In genomic region chr11:79149295-79149694, GRCm38 (mm10) we compare ENCODE assay signal across 18 mouse cellular contexts. TPM values are rescaled to one million over a fixed set of nuclear protein-coding genes. Genes with fewer than 3 reads are reported as not detected.
DNase-seq lines count a peak whose midpoint lies in the region; ATAC-seq lines count a peak whose summit lies in the region.
"Had no signal": no experiment of that assay in that cellular context is flagged by ENCODE, and none has a peak within 500 bp of the region (broad histone marks: within the 10 kb centered on the region; RNA-seq: fewer than 3 reads in every experiment).

No protein-coding gene starts in this region.

- no peak overlapping the region for H3K27ac ChIP-seq in forebrain, embryonic 12.5 days
- H3K27ac ChIP-seq: embryonic facial prominence, embryonic 10.5 days; embryonic facial prominence, embryonic 12.5 days had no signal

- WGBS in forebrain, embryonic 12.5 days, result 88% methylated on average over 4 of the region's 4 CpGs

- no peak overlapping the region for H3K9ac ChIP-seq in forebrain, embryonic 12.5 days
- H3K9ac ChIP-seq: embryonic facial prominence, embryonic 12.5 days had no signal

- H3K4me1 ChIP-seq in megakaryocyte, embryonic 14.5 days, result peaks cover 75% of the 10 kb centered on the region
- H3K4me1 ChIP-seq in forebrain, embryonic 12.5 days, result peaks cover 13% of the 10 kb centered on the region

- peaks cover under 1% of the 10 kb centered on the region for H3K36me3 ChIP-seq in megakaryocyte, embryonic 14.5 days (replicated peaks; ENCODE audit: low read length)
- H3K36me3 ChIP-seq in forebrain, embryonic 12.5 days (replicated peaks), result no peaks in the 10 kb centered on the region
- H3K36me3 ChIP-seq: embryonic facial prominence, embryonic 10.5 days; embryonic facial prominence, embryonic 12.5 days had no signal

- peak overlapping the region; percentile 50 for H3K4me3 ChIP-seq in megakaryocyte, embryonic 14.5 days (replicated peaks)
- H3K4me3 ChIP-seq in forebrain, embryonic 12.5 days (replicated peaks), result no peak overlapping the region
- H3K4me3 ChIP-seq: embryonic facial prominence, embryonic 10.5 days; embryonic facial prominence, embryonic 12.5 days had no signal

- H3K4me2 ChIP-seq in forebrain, embryonic 12.5 days, result no peak overlapping the region
- H3K4me2 ChIP-seq: embryonic facial prominence, embryonic 12.5 days had no signal

- no peaks in the 10 kb centered on the region for H3K27me3 ChIP-seq in megakaryocyte, embryonic 14.5 days (replicated peaks)
- no peaks in the 10 kb centered on the region for H3K27me3 ChIP-seq in forebrain, embryonic 12.5 days
- H3K27me3 ChIP-seq: embryonic facial prominence, embryonic 12.5 days; Patski had no signal

- H3K9me3 ChIP-seq in megakaryocyte, embryonic 14.5 days, result no peaks in the 10 kb centered on the region
- no peaks in the 10 kb centered on the region for H3K9me3 ChIP-seq in forebrain, embryonic 12.5 days
- H3K9me3 ChIP-seq: embryonic facial prominence, embryonic 10.5 days; embryonic facial prominence, embryonic 12.5 days had no signal

- no peak for ATAC-seq in megakaryocyte, adult 5-6 weeks (ENCODE audit: poor library complexity, severe bottlenecking)
- no peak for ATAC-seq in forebrain, embryonic 12.5 days (ENCODE audit: low FRiP score)
- ATAC-seq: activated CD4-positive, CD25-positive, alpha-beta regulatory T cell, adult 4 months; forebrain, embryonic 14.5 days; forebrain, embryonic 16.5 days; Patski had no signal

- DNase-seq in heart, adult 11 months, result peak; percentile 86
- no peak for DNase-seq in heart, adult 8-10 months (ENCODE audit: low spot score)
- peak; percentile 38 for DNase-seq in 416B (ENCODE audit: low read depth)
- DNase-seq: adrenal gland, adult 8-10 months; adrenal gland, postnatal 36 days; cerebellum, adult 11-12 months; cerebellum, adult 2 months; cerebellum, adult 9-10 months; cerebellum, postnatal 25 days had no signal

RNA-seq across cellular contexts. Expression of gene Ksr1, which starts 3.1 kb away (rescaled TPM):
- 1 to 10 TPM; 5.9 to 8.2 (median 6.5) TPM for total RNA-seq in heart, adult 8-10 months (2022)
- polyA plus RNA-seq in megakaryocyte, embryonic 14.5 days (2012; ENCODE audit: insufficient read depth, low replicate concordance), result 46.5 and 208 TPM in 2 replicates
- total RNA-seq in megakaryocyte, adult 5-6 weeks (2015), result 6.4 and 6.8 TPM in 2 replicates
- 5.2 and 10.8 TPM in 2 replicates for total RNA-seq in megakaryocyte, adult 5-6 weeks (2017)
- polyA plus RNA-seq in forebrain, embryonic 12.5 days (2016; fragmentation: Nextera tagmentation; extraction: Ambion mirVana), result 4.7 and 7.6 TPM in 2 replicates
